Mouse (Mus musculus) lung, embryonic 16.5 days (tissue): ENCODE results near the gene Rarb. TPM values are rescaled to one million over a fixed set of nuclear protein-coding genes. Genes with fewer than 3 reads are reported as not detected.

Experiments
- ATAC-seq: fragments of 200-750 bp; cut with Nextera tagmentation; 2 replicates; pipeline ENCODE4 v1.8.0; 2017; ENCODE audit warnings: low read depth, mild to moderate bottlenecking, moderate library complexity
- H3K27ac ChIP-seq: fragments of 300-500 bp; sonication (generic); 2 replicates; pipeline ENCODE4 v1.5.1; 2014; ENCODE audit warnings: mild to moderate bottlenecking, control low read depth, low read length
- H3K27me3 ChIP-seq: fragments of 300-500 bp; sonication (generic); 2 replicates; pipeline ENCODE4 v1.6.1; 2014; ENCODE audit warnings: low read depth, low read length, mixed read lengths; ENCODE audit not compliant: control insufficient read depth, insufficient read depth
- H3K36me3 ChIP-seq: fragments of 300-500 bp; sonication (generic); 2 replicates; pipeline ENCODE4 v1.6.1; 2014; ENCODE audit warnings: low read length; ENCODE audit not compliant: control insufficient read depth, insufficient read depth
- H3K4me1 ChIP-seq: fragments of 300-500 bp; sonication (generic); replicated peaks from 2 replicates; pipeline ENCODE4 v1.6.1; 2014; ENCODE audit warnings: low read length, mixed read lengths; ENCODE audit not compliant: control insufficient read depth, insufficient read depth
- H3K4me2 ChIP-seq: fragments of 300-500 bp; sonication (generic); 2 replicates; pipeline ENCODE4 v1.6.1; 2014; ENCODE audit warnings: low read depth, low read length, control low read depth
- H3K4me3 ChIP-seq: fragments of 300-500 bp; sonication (generic); 2 replicates; pipeline ENCODE4 v1.5.1; 2014; ENCODE audit warnings: mild to moderate bottlenecking, low read length, control low read depth
- H3K9ac ChIP-seq: fragments of 300-500 bp; sonication (generic); 2 replicates; pipeline ENCODE4 v1.6.1; 2014; ENCODE audit warnings: low read length, control low read depth
- H3K9me3 ChIP-seq: fragments of 300-500 bp; sonication (generic); 2 replicates; pipeline ENCODE4 v1.6.1; 2016; ENCODE audit warnings: low read length; ENCODE audit not compliant: control insufficient read depth
- WGBS: fragments of 180-500 bp; shearing (Covaris S2); extraction: QIAGEN DNeasy Blood & Tissue Kit; methylation state at CpG from one replicate; pipeline ENCODE4 v1.1.7; 2014; 5-methylcytosine and 5-hydroxymethylcytosine counted together
- polyA plus RNA-seq: library from polyadenylated mRNA; unstranded; fragments of >200 nt; fragmentation: Nextera tagmentation; extraction: Ambion mirVana; gene quantifications from 2 replicates; pipeline ENCODE4 v1.2.1, GENCODE M21; 2015

The Rarb gene
- polyA plus RNA-seq, 1 experiment from 2014 or later = 10.8 TPM

- Histone ChIP-seq H3K4me2 (no peak overlapping the region), H3K4me1 (peaks cover 28% of the 10 kb centered on the region), H3K27ac (no peak overlapping the region), H3K4me3 (no peak overlapping the region), H3K27me3 (no peaks in the 10 kb centered on the region), H3K9ac (no peak overlapping the region), H3K9me3 (no peaks in the 10 kb centered on the region), H3K36me3 (no peaks in the 10 kb centered on the region)
- peak; percentile 28; the same call in 1 of the 2 replicates for ATAC-seq
- 52% methylated on average over 1 of the region's 1 CpGs for WGBS
These were observed 80.4 kb downstream of the Rarb start for GRCm38 (mm10) chr14:16738538-16738937.

- Histone ChIP-seq H3K27ac (no peak overlapping the region), H3K4me2 (no peak overlapping the region), H3K36me3 (no peaks in the 10 kb centered on the region), H3K27me3 (no peaks in the 10 kb centered on the region), H3K4me1 (peaks cover 35% of the 10 kb centered on the region), H3K9ac (no peak overlapping the region), H3K4me3 (no peak overlapping the region), H3K9me3 (no peaks in the 10 kb centered on the region)
- no peak for ATAC-seq
- 100% methylated on average over 1 of the region's 1 CpGs for WGBS
These were observed 81.2 kb downstream of the Rarb start for GRCm38 (mm10) chr14:16737781-16738180.

GRCm38 (mm10) chr14:16735331-16736012, 83.5 kb downstream of the Rarb start:
- Histone ChIP-seq H3K9ac (no peak overlapping the region), H3K4me3 (no peak overlapping the region), H3K27ac (peak overlapping the region; percentile 37; the same call in 1 of the 2 replicates), H3K36me3 (no peaks in the 10 kb centered on the region), H3K4me2 (no peak overlapping the region), H3K4me1 (peaks cover 28% of the 10 kb centered on the region), H3K9me3 (no peaks in the 10 kb centered on the region), H3K27me3 (no peaks in the 10 kb centered on the region)
- 19% methylated on average over 4 of the region's 4 CpGs for WGBS
- ATAC-seq = peak; percentile 77

- Histone ChIP-seq H3K27me3 (no peaks in the 10 kb centered on the region), H3K4me3 (no peak overlapping the region), H3K4me1 (peaks cover 28% of the 10 kb centered on the region), H3K9me3 (no peaks in the 10 kb centered on the region), H3K9ac (no peak overlapping the region), H3K36me3 (no peaks in the 10 kb centered on the region), H3K27ac (no peak overlapping the region), H3K4me2 (0 out of 2 replicates have a peak overlapping the region, but pooled peaks have one; percentile 3)
- ATAC-seq = peak; percentile 62
- WGBS = 14% methylated on average over 9 of the region's 9 CpGs
These were observed 85.2 kb downstream of the Rarb start for GRCm38 (mm10) chr14:16733595-16734298.

- Histone ChIP-seq H3K4me1 (peaks cover 33% of the 10 kb centered on the region), H3K4me3 (no peak overlapping the region), H3K36me3 (no peaks in the 10 kb centered on the region), H3K4me2 (no peak overlapping the region), H3K27me3 (no peaks in the 10 kb centered on the region), H3K9me3 (no peaks in the 10 kb centered on the region), H3K27ac (no peak overlapping the region), H3K9ac (no peak overlapping the region)
- 38% methylated on average over 2 of the region's 2 CpGs for WGBS
- no peak for ATAC-seq
These were observed 86.9 kb downstream of the Rarb start for GRCm38 (mm10) chr14:16732054-16732453.

GRCm38 (mm10) chr14:16728175-16728838, 90.6 kb downstream of the Rarb start:
- ATAC-seq = peak; percentile 88
- peak overlapping the region; percentile 49 for H3K27ac ChIP-seq

GRCm38 (mm10) chr14:16723991-16724390, 95.0 kb downstream of the Rarb start:
- H3K9me3 ChIP-seq = no peaks in the 10 kb centered on the region
- no peak overlapping the region for H3K9ac ChIP-seq
- no peak overlapping the region for H3K27ac ChIP-seq
- 91% methylated on average over 15 of the region's 15 CpGs for WGBS
- H3K4me3 ChIP-seq = no peak overlapping the region
- ATAC-seq = no peak
- H3K27me3 ChIP-seq = no peaks in the 10 kb centered on the region
- no peak overlapping the region for H3K4me2 ChIP-seq
- peaks cover 5% of the 10 kb centered on the region for H3K4me1 ChIP-seq
- no peaks in the 10 kb centered on the region for H3K36me3 ChIP-seq

More at GRCm38 (mm10) chr14:16728175-16728838, 90.6 kb downstream of the Rarb start:
- Histone ChIP-seq H3K4me1 (peaks cover 11% of the 10 kb centered on the region), H3K9me3 (no peaks in the 10 kb centered on the region), H3K4me3 (no peak overlapping the region), H3K4me2 (no peak overlapping the region), H3K36me3 (no peaks in the 10 kb centered on the region), H3K9ac (no peak overlapping the region), H3K27me3 (no peaks in the 10 kb centered on the region)
- 64% methylated on average over 2 of the region's 2 CpGs for WGBS

- H3K36me3 ChIP-seq = no peaks in the 10 kb centered on the region
- no peaks in the 10 kb centered on the region for H3K9me3 ChIP-seq
- no peak for ATAC-seq
- no peak overlapping the region for H3K4me2 ChIP-seq
- H3K9ac ChIP-seq = no peak overlapping the region
- no peaks in the 10 kb centered on the region for H3K4me1 ChIP-seq
- WGBS = 48% methylated on average over 3 of the region's 3 CpGs
- no peak overlapping the region for H3K4me3 ChIP-seq
- no peaks in the 10 kb centered on the region for H3K27me3 ChIP-seq
- H3K27ac ChIP-seq = no peak overlapping the region
These were observed 101.1 kb downstream of the Rarb start for GRCm38 (mm10) chr14:16717821-16718220.

GRCm38 (mm10) chr14:16714344-16714955, 104.5 kb downstream of the Rarb start:
- Histone ChIP-seq H3K4me2 (no peak overlapping the region), H3K27ac (no peak overlapping the region), H3K4me3 (no peak overlapping the region), H3K4me1 (no peaks in the 10 kb centered on the region), H3K9ac (no peak overlapping the region), H3K9me3 (no peaks in the 10 kb centered on the region), H3K36me3 (no peaks in the 10 kb centered on the region), H3K27me3 (no peaks in the 10 kb centered on the region)
- 33% methylated on average over 9 of the region's 9 CpGs for WGBS
- no peak for ATAC-seq
